Mouse (Mus musculus) heart, postnatal 10 days (tissue): Measurements from ENCODE around the gene Casz1. TPM values are rescaled to one million over a fixed set of nuclear protein-coding genes. Genes with fewer than 3 reads are reported as not detected.

Source experiments
- DNase-seq, 2 experiments: peaks; one replicate each; pipeline ENCODE4 v3.0.0; 2021
- intact Hi-C: fragments of 180-260 bp; cut with DNase I; formaldehyde crosslinking; loops from one replicate; pipeline ENCODE4 v1.15.1; 2025
- total RNA-seq, 2 experiments: library from RNA; stranded (reverse); gene quantifications; 2 replicates each; pipeline ENCODE4 v1.2.3; 2021

The Casz1 gene
- total RNA-seq, 2 experiments from 2014 or later, result 64.7 to 67.2 TPM

GRCm38 (mm10) chr4:148837046-148837445, 32.8 kb downstream of the Casz1 start:
- DNase-seq, result peak in 1 of 2 experiments; percentile 49

GRCm38 (mm10) chr4:148837644-148838043, 33.4 kb downstream of the Casz1 start:
- DNase-seq, result no peak
- intact Hi-C loops, result no loop called here

More at GRCm38 (mm10) chr4:148837046-148837445, 32.8 kb downstream of the Casz1 start:
- intact Hi-C loops, result no loop called here

GRCm38 (mm10) chr4:148842302-148842701, 38.1 kb downstream of the Casz1 start:
- DNase-seq, result no peak
- intact Hi-C loops, result no loop called here

GRCm38 (mm10) chr4:148844921-148845320, 40.7 kb downstream of the Casz1 start:
- intact Hi-C loops, result no loop called here
- DNase-seq, result no peak

GRCm38 (mm10) chr4:148846203-148846602, 42.0 kb downstream of the Casz1 start:
- DNase-seq, result peak; percentile 92
- intact Hi-C loops, result no loop called here

GRCm38 (mm10) chr4:148846724-148847123, 42.5 kb downstream of the Casz1 start:
- no peak for DNase-seq
- intact Hi-C loops, result no loop called here

GRCm38 (mm10) chr4:148847636-148848035, 43.4 kb downstream of the Casz1 start:
- intact Hi-C loops, result no loop called here

GRCm38 (mm10) chr4:148849437-148849836, 45.2 kb downstream of the Casz1 start:
- no peak for DNase-seq
- intact Hi-C loops, result no loop called here

More at GRCm38 (mm10) chr4:148847636-148848035, 43.4 kb downstream of the Casz1 start:
- DNase-seq, result no peak

- intact Hi-C loops, result no loop called here
- DNase-seq, result no peak
Measured at GRCm38 (mm10) chr4:148853057-148853456, 48.8 kb downstream of the Casz1 start.

GRCm38 (mm10) chr4:148854093-148854492, 49.9 kb downstream of the Casz1 start:
- intact Hi-C loops, result no loop called here

GRCm38 (mm10) chr4:148855527-148855926, 51.3 kb downstream of the Casz1 start:
- no peak for DNase-seq
- intact Hi-C loops, result no loop called here

More at GRCm38 (mm10) chr4:148854093-148854492, 49.9 kb downstream of the Casz1 start:
- no peak for DNase-seq

GRCm38 (mm10) chr4:148856216-148856615, 52.0 kb downstream of the Casz1 start:
- no peak for DNase-seq
- intact Hi-C loops, result no loop called here

- intact Hi-C loops, result no loop called here
- DNase-seq, result no peak
Measured at GRCm38 (mm10) chr4:148857398-148858084, 53.3 kb downstream of the Casz1 start.

GRCm38 (mm10) chr4:148858194-148858593, 54.0 kb downstream of the Casz1 start:
- intact Hi-C loops, result no loop called here
- DNase-seq, result no peak

- intact Hi-C loops, result no loop called here
- no peak for DNase-seq
Measured at GRCm38 (mm10) chr4:148859415-148859814, 55.2 kb downstream of the Casz1 start.

GRCm38 (mm10) chr4:148859906-148860491, 55.8 kb downstream of the Casz1 start:
- intact Hi-C loops, result loop anchor here (10.0 kb wide), 1 partner anchor 45 kb away; no protein-coding TSS in a partner anchor
- no peak for DNase-seq

GRCm38 (mm10) chr4:148860636-148861035, 56.4 kb downstream of the Casz1 start:
- no peak for DNase-seq
- intact Hi-C loops, result loop anchor here (10.0 kb wide), 1 partner anchor 46 kb away; no protein-coding TSS in a partner anchor

GRCm38 (mm10) chr4:148866812-148867470, 62.7 kb downstream of the Casz1 start:
- DNase-seq, result no peak
- intact Hi-C loops, result loop anchor here (10.0 kb wide), 1 partner anchor 52 kb away; no protein-coding TSS in a partner anchor

- peak; percentile 83 to 86 for DNase-seq
- intact Hi-C loops, result loop anchor here (10.0 kb wide), 1 partner anchor 53 kb away; no protein-coding TSS in a partner anchor
Measured at GRCm38 (mm10) chr4:148867721-148868397, 63.6 kb downstream of the Casz1 start.

GRCm38 (mm10) chr4:148869566-148869965, 65.3 kb downstream of the Casz1 start:
- DNase-seq, result peak; percentile 76 to 77
- intact Hi-C loops, result loop anchor here (10.0 kb wide), 1 partner anchor 55 kb away; no protein-coding TSS in a partner anchor

- intact Hi-C loops, result no loop called here
Measured at GRCm38 (mm10) chr4:148870496-148870895, 66.3 kb downstream of the Casz1 start.

More at GRCm38 (mm10) chr4:148870496-148870895, 66.3 kb downstream of the Casz1 start:
- no peak for DNase-seq
